Mouse (Mus musculus) lung, postnatal 25 days (tissue): ENCODE measurements around the gene Gdf2.

Source experiments
- DNase-seq: peaks from one replicate; pipeline ENCODE4 v3.0.0; 2022; ENCODE audit warnings: low spot score

Gdf2 gene

DNA sequence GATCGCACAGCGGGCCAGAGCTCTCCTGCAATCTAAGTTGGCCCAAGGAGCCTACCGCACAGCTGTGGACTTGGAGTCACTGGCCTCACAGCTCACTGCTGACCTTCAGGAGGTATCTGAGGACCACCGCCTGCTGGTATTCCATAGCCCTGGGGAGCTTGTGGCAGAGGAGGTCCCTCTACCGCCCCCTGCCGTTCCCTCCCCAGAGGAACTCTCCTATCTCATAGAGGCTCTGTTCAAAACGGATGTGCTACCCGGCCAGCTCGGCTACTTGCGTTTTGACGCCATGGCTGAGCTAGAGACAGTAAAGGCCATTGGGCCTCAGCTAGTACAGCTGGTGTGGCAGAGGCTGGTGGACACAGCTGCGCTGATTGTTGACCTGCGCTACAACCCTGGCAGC, 15.2 kb downstream of the Gdf2 start:
- DNase-seq = no peak

DNA sequence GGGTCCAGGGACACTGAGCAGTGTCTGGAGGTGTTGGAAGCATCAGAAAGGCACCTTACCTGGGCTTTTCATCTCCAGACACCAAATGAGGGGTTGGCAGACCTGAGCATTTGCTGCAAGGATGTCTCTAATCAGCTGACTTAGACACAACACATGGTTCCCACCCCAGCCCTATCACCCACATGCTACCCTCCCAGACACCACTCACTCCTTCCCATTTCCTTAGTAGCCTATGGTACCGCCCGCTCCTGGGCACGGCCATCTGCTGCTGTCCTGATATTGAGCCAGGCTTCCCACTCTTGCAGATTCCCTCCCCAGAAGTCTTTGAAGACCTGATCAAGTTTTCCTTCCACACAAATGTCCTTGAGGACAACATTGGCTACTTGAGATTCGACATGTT, 17.3 kb downstream of the Gdf2 start:
- no peak for DNase-seq

DNA sequence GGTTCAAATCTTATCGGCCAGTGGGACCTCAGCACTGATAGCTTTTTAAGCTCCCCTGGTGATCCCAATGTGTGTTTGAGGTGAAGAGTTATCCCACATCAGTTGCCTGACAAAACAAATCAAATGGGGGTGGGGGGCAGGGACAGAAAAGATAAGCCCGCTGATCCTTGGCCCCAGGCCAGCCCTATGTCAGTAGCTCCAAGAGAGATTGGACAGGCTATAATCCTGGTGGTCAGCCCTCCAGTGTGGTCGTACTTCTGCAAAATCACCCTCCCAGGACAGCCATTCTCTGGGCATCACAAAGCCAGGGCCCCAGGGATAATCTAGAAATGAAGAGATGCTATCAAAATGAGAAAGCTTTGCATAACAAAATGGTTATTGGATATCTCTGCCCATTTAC, 18.0 kb downstream of the Gdf2 start:
- DNase-seq = no peak

DNA sequence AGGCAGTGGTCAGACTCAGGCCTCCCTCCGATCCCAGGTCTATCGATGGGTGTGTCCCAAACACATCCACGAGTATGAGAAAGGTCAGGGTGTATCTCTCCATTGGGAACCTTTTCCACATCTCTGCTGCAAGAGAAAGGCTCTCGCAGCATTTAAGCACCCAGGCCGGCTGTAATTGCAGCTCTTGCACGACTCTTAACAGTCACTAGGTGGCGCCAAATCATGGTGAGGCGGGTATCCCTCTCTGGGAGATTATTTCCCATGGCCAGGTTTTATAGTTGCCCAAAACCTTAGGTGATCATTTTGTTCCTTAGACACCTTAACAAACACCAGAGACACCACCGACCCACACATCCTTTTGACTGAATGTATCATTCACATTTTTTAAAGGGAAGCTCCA, 18.5 kb downstream of the Gdf2 start:
- peak; percentile 27 for DNase-seq

DNA sequence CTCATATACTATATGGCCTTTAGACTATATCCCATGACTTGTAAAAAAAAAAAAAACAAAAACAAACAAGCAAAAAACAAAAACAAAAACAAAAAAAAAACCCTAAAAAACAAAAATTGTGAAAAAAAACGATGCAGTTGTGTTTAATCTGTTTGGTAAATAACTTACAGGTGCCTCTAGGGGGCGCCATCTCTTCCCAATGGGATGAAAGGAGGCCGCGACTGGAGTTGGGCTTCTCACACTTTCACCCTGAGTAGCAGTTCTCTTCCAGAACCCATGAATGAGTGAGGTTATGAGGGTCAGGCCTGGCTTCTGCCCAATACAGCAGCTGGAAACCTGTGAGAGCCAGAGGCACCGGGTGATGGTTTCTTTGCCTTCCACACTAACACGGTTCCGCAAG, 24.8 kb downstream of the Gdf2 start:
- DNase-seq = no peak

DNA sequence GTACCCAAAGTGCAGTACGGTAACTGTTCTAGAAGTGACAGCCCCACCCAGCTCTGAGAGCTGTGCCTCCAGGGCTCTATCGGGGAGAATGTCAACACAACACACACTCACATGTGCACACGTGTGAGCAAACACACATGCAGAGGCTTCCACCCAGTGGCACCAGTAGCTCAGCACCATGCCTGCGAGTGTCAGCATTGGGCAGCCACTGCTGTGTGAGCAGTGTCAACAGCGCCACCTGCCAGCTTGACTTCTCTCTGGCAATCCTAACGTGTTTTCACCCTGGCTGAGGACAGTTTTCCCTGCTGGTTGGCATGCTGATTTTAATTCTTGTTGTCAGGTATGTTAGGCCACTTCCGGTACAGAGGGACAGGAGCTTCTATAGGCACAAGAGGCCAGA, 31.8 kb downstream of the Gdf2 start:
- no peak for DNase-seq

DNA sequence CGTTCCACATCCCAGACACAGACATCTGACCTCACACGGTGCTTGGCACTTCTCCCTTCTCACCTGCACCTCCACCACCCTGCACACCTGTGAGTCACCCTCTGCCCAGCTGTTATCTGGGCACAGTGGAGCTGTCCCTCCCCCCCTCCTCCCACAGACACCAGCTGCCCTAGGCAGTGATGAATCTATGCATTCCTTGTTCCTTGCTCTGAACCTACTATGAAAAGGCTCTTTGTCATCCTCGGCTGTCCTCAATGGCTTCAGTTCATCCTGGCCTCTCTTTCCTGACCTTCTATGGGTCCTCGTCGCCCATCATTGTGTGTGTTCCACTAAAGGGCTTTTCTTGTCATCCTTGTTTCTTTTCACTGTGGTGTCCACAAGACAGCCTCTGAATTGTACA, 33.9 kb downstream of the Gdf2 start:
- no peak for DNase-seq

DNA sequence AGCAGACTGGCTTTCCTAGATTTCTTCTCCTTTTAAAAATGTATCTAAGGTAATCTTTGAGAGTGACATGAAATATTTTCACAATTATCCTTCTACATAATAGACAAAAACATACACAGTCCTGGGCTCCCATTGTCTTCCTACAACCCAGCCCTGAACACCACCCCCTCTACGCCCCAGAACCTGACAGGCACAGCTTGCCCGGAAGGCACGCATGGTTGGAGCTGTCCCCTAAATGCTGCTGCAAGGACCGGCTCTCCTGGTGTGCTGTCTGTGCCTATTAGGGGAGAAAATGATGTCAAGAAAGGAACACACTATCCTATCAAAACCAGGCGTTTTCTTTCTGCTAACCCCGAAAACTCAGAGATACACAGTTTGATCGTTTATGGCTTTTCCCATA, 36.9 kb downstream of the Gdf2 start:
- no peak for DNase-seq

DNA sequence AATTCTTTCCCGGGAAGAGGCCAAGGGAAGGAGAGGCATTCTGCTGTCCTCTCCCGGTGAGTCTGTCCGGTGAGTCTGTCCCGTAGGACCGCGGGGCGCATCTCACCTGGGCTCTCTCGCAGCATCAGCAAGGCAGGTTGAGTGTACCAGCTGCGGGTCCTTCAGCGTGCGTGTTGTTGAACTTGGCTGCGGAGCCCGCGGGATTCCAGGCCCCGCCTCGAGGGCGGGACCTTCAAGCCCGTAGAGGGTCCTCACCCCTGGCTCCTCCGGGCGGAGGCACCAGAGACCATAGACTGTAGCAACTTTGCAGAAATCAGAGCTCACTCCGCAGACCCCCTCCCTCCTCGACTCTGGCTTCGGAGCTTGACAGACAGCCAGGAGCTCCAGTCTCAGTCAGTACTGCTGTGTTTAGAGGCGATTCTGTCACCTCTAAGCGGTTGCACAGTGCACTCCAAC, 37.8 kb downstream of the Gdf2 start, which contains the start of gene Zfp488:
Zfp488 (minus strand) TSS at position 161 of the 456 bp plus-strand sequence.
- DNase-seq = no peak

DNA sequence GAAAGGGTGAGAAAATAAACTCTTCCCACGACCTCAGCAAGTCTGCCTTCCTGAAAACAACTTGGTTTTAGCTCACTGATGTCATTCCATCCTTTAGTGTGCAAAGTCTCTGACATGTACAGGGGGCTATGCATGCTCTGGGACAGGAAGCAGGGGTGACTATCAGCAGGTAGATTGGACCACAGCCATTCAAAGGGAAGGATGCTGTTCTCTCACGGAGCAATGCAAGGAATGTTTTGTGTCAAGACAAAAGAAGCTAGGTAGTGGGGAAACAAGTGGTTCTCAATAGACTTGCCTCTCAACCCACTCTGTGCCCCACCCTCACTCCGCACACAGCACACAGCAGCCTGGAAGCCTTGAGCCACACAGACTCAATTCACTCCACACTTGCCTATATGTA, 48.4 kb downstream of the Gdf2 start:
- no peak for DNase-seq

DNA sequence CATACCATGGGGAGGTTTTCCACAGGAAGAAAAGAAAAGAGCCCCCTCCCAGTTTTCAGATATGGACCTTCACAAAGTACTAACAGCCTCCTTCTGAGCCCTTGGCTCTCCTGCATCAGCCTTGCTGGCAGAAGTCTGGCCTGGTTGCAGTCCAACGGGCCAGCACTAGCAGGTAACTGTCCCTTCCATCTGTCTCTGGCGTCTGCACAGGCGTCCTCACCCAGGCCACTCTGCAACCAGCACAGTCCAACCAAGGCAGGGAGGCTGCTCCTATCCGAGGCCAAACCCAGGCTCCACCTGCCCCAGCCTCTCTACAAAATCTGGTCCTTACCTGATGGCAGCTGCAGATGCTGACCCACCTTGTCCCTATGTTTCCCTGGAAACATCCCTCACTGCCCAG, 51.1 kb downstream of the Gdf2 start:
- DNase-seq = no peak

DNA sequence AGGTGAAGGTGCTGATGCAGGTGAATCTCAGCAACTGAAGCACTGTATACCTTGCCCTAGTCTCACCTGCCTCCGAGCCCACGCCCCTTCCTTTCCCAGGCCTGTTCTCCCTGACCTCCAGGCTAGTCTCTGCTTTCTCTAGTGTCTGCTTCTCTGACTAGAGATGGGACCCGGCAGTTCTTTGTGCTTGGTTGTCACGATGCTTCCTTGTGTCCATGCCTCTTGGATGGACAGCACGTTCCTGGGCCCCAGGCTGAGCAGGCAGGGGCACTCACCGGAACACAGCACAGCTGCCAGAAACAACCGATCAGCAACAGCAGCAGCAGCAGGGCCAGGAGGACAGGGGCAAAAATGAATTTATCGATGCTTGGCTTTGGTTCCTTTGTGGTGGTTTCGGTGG, 52.2 kb downstream of the Gdf2 start:
- no peak for DNase-seq

DNA sequence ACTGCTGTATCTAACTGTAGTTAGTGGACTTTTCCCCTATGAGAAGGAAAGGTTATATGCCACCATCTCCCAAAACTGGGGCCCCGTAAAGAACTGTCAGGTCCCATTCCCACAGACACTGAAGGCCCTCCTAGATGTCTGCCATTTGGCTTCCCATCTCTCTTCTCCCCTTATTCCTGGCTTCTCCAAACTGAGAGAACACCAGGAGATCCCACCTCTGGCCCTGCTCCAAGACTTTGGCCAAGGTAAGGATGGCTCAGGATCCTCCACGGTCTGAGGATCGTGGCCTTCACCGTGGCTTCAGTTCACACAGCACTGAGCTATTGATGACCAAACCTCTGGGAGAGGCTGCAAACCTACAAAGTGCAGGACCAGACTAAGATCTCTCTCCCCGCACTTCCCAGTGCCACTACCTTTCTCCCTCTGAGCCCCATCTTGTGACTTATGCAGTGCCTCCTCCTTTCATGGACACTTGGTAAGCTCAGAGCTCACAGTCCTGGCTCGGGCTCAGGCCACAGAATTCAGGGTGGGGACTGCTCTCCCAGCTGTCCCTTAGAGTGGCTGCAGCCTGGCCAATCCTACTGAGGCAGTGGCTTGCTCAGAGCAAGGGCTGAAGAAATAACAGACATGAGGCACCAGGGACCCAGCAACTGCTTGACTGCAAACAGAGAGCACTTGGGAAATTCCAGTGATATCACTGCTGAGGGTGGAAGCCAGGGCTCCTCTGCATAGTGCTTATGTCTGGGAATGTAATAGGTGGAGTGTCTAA, 52.9 kb downstream of the Gdf2 start:
- no peak for DNase-seq
